Mouse (Mus musculus) lung, postnatal 4 days (tissue): ENCODE results near the gene Hs6st1.
A peak's percentile ranks its signal among the peaks of the same experiment; 100 is the strongest.

Source experiments
- DNase-seq, 2 experiments: peaks; one replicate each; pipeline ENCODE4 v3.0.0; 2021

The Hs6st1 gene

DNA sequence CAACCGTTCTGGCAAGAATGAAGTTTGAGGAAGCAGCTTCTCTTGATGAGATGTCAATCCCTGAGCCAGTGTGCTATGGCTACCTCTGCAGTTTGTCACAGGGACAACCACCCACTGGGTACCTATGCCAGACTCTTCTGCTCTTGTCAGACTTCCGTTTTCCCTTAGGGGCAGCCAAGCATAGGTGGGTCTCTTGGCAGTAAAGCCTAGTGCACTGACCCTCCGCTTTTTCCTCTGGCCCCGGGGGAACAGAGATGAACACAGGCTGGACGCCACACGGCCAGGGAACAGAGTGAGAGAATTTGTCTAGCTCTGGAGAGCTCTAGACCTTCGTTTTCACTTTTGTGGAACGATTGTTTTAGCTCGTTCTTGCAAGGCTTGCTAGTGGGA is 2.4 kb upstream of the Hs6st1 start:
- no peak for DNase-seq

DNA sequence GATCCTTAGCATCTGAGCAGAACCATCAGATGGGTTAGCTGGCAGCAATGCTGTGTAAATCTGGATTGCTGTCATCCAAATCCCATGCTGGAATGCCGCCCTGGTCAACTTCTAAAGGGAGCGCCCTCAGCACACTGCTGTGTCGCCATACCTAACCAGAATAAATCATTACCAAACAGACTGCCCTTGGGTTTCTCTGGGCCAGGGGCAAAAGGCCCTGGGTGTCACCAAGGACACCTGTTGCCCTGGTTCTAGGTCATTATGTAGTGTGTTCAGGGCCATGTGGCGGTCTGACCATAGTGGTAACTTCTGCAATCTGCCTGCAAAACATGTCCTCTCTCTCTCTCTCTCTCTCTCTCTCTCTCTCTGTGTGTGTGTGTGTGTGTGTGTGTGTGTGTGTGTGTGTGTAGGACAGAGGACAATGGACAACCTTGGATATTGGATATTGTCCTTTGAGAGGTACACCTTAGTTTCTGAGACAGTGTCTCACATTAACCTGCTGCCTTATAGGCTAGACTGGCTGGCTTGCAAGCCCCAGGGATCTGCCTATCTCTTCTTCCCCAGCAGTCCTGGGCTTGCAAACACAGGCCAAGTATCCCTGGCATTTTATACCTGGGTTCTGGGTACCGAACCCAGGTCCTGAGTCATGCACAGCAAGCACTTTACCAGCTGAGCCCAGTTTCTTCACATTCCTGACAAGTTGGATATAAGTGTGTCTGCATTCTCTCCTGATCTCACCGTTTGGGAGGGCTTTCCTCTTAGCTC is 1.8 kb upstream of the Hs6st1 start:
- DNase-seq, result no peak

GRCm38 (mm10) chr1:36067201-36067600 is 999 bp upstream of the Hs6st1 start:
- DNase-seq, result no peak

DNA sequence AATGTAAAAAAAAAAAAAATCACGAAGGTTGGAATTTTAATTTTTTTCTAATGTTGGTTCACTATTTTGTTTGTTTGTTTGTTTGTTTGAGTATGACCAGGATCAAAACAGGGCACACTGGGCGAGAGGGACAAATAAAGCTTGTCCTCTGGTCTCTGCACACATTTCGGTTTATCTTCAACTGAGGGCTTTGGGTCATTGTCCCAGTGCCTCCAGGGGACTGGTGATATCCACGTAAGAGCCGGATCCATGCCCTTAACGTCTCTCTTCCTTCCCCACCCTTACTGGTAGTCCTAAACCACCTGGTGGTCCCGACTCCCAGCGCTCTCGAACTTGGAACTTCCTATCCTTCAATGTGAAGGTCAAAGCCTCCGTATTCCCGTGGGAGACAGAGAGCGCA is 589 bp upstream of the Hs6st1 start:
- no peak for DNase-seq

DNA sequence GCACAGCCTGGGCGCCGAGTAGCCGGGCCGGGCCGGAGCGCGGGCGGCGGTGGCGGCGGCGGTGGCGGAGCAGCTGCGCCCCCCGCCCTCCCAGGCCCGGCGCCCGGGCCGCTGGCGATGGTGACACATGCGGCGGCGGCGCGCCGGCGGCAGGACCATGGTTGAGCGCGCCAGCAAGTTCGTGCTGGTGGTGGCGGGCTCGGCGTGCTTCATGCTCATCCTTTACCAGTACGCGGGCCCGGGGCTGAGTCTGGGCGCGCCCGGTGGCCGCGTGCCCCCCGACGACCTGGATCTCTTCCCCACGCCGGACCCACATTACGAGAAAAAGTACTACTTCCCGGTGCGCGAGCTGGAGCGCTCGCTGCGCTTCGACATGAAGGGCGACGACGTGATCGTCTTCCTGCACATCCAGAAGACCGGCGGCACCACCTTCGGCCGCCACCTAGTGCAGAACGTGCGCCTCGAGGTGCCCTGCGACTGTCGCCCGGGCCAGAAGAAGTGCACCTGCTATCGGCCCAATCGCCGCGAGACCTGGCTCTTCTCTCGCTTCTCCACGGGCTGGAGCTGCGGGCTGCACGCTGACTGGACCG is 426 bp downstream of the Hs6st1 start:
- DNase-seq, result peak; percentile 58 to 63

DNA sequence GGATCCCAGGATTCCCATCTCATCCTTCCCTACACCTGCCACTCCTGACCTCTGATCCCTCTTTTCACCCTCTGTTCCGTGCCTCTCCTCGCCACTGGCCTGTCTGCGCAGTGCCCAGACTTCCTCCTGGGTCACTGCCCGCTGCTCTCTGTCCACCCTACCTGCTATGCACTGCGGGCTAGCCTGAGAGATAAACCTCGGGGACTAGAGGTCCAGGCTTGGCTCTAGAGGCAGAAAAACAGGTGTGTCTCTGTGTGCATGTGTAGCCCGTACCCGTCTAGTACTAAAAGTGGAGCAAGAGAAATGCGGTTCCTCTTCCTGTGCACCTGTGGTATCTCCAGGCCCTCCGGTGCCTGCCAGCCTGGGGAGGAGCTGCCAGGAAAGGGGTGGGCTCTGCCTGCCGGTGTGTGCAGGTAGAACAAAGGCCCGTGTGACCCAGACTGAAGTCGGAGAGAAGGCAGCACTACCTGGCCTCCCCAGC is 1.1 kb downstream of the Hs6st1 start:
- DNase-seq, result peak; percentile 43 to 66

DNA sequence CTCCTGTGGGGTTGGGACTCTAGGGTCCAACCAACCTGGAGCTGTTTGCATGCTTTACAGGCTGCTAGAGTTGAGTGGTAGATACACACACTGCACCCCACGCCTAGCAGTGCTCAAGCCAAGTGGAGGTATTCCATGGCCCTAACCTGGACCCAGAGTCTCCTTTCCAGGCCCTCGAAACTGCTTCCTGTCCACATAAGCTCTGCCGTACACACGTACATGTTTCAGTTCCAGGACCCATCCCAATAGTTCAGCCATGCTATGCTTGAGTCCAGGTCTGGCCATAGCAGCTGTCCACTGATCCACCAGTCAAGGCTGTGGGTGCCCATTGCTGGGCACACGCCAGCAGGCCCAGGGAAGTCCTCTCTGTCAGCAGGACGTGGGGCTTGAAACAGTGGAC is 2.0 kb downstream of the Hs6st1 start:
- DNase-seq, result no peak

DNA sequence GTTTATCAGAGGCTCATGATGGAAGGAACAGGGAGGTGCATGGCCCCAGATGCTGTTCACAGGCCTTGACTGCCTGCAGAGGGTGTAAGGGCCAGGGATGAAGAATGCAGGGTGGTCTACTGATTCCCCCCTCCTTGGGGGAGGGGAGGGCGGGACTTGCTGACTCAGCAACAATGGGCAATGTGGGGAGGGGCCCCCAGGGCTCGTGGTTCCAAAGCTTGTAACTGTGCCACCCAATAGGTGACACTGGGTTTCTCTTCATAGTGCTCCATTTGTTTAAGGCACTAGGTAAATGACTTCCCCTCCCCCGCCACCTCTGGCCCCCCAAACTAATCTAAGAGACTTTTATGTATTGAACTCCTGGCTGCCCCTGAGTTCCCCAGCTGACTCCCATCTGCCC is 2.5 kb downstream of the Hs6st1 start:
- no peak for DNase-seq

- DNase-seq, result no peak
These were observed 3.0 kb downstream of the Hs6st1 start for GRCm38 (mm10) chr1:36071176-36071575.

GRCm38 (mm10) chr1:36071611-36072010 is 3.4 kb downstream of the Hs6st1 start:
- DNase-seq, result peak in 1 of 2 experiments; percentile 12

GRCm38 (mm10) chr1:36072588-36073556 is 4.7 kb downstream of the Hs6st1 start:
- DNase-seq, result no peak

DNA sequence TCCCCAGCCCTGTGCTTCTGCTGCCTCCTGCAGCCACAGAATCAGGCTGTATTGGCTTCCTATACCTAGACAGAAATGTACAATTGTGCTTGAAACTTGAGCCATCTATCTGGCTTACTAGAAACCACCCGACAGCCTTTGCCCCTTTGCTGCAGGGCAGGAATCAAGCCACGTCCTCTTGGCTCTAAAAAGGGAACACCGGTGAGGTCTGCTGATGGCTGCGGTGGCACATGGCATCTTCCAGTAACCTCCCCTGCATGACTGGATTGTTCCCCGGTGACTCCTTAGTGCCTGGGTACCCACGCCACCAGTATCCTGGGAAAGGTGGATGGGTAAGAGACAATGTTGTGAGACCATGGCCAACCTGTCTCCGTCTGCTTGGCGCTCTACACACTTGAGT is 5.4 kb downstream of the Hs6st1 start:
- no peak for DNase-seq

GRCm38 (mm10) chr1:36074197-36074596 is 6.0 kb downstream of the Hs6st1 start:
- no peak for DNase-seq

DNA sequence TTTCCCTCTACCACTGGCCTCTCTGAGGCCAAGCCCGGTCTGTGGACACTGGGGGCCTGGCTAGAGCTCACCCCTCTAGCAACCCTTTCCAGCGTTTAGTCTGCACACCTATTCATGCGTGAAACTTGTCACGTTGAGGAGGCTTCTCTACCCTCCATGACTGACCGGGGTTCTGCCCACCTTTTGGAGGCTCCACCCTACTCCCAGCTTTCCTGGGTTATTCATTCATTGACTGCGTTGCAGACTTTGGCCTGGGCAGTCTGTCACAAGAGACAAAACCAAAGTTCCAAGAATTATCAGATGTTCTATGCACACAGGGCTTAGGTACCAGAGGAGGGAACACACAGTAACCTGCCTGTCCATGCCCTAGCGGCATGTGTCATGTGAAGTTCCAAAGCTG is 6.8 kb downstream of the Hs6st1 start:
- no peak for DNase-seq

DNA sequence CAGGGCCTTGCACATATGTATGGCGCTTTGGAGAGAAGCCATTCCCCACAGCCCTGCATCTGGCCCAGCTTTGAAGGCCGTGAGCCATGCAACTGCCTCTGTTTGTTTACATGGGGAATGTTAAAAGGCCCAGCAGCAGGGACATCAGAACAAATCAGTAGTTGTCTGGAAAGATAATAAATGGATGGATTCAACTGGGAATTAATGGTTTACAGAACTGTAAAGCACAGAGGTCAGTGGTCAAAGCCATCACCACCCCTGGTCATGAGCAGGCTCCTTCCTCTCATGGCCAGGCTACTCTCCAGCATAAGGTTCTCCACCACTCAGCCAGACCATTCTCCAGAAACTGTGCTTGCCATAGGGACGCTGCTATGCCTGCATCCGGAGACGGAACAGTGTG is 7.5 kb downstream of the Hs6st1 start:
- DNase-seq, result no peak

GRCm38 (mm10) chr1:36077084-36077483 is 8.9 kb downstream of the Hs6st1 start:
- DNase-seq, result no peak

- no peak for DNase-seq
These were observed 10.1 kb downstream of the Hs6st1 start for GRCm38 (mm10) chr1:36078250-36078649.

DNA sequence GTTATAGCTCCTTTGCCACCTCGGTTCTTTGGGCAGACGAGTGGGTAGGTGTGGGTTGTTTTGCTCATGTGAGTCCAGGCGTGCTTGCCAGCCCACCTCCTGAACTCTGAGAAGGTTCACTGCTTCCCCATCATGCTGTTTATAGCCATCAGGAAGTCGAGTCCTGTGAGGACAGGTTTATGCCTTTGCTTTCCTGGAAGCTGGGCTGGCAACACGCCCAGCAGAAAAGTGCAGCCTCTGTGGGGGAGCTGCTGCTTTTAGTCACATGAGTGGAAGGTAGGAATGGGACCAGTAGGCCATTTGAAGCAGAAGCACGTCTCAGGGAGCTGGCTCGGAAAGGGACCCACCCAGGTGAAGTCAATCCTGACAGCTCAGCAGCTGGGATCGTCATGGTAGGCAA is 11.5 kb downstream of the Hs6st1 start:
- peak in 1 of 2 experiments; percentile 65 for DNase-seq

GRCm38 (mm10) chr1:36080974-36081373 is 12.8 kb downstream of the Hs6st1 start:
- no peak for DNase-seq

GRCm38 (mm10) chr1:36082184-36082583 is 14.0 kb downstream of the Hs6st1 start:
- no peak for DNase-seq

DNA sequence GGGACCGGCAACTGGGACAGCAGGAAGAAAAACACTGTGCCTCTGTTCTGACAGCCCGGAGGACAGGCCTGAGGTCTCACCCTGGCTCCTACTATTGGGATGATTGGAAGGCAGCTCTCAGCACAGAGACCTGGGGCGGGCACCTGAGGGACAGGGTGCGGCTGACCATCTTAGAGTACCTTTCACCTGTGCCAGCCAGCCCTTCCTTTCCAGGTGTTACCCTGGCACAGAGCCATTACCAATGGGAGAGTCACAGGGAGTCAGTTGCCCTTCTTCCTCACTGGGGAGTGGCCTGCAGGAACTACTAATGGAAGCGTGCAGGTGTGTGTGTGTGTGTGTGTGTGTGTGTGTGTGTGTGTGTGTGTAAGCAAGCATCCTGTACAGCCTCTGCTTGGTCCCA is 15.4 kb downstream of the Hs6st1 start:
- DNase-seq, result peak in 1 of 2 experiments; percentile 44

DNA sequence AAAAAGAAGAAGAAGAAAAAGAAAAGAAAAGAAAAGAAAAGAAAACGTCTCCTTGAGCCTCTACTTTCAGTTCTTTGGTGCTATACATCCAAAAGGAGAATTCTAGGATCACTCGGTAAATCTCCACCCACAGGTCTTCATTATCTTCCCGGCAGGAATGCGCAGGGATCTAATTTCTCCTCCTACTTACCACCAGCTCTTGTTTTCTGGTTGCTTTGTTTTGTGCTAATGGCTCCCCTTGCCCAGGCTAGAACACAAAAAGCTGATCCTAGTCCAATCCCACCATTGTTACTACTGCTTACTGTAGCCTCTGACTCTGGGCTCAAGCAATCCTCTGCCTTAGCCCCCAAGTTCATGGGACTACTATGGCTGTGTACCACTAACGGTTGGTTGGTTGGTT is 16.9 kb downstream of the Hs6st1 start:
- DNase-seq, result no peak

GRCm38 (mm10) chr1:36088367-36088766 is 20.2 kb downstream of the Hs6st1 start:
- no peak for DNase-seq
